Mouse (Mus musculus) forebrain, embryonic 14.5 days (tissue): ENCODE data around the gene Nat8f5. TPM values are rescaled to one million over a fixed set of nuclear protein-coding genes. Genes with fewer than 3 reads are reported as not detected.
"Not testable (repeated sequence)": the region's sequence is repeated elsewhere in the genome, so short reads cannot be mapped to it uniquely, and the experiment has no call there.

Source experiments
- ATAC-seq: fragments of 200-750 bp; cut with Nextera tagmentation; 2 replicates; pipeline ENCODE4 v1.8.0; 2017; ENCODE audit warnings: mild to moderate bottlenecking, moderate library complexity
- DNase-seq: peaks from one replicate; pipeline ENCODE4 v3.0.0-alpha.2; 2015; ENCODE audit warnings: low spot score
- H3K27ac ChIP-seq: fragments of 300-500 bp; sonication (generic); 2 replicates; pipeline ENCODE4 v1.5.1; 2014; ENCODE audit warnings: low read depth, mild to moderate bottlenecking, control low read depth, low read length, moderate library complexity
- H3K27me3 ChIP-seq: fragments of 300-500 bp; sonication (generic); replicated peaks from 2 replicates; pipeline ENCODE4 v1.6.1; 2014; ENCODE audit warnings: low read length, control low read depth, mixed read lengths; ENCODE audit not compliant: control insufficient read depth, insufficient read depth
- H3K36me3 ChIP-seq: fragments of 300-500 bp; sonication (generic); 2 replicates; pipeline ENCODE4 v1.6.1; 2014; ENCODE audit warnings: low read length, control low read depth; ENCODE audit not compliant: control insufficient read depth, insufficient read depth
- H3K4me1 ChIP-seq: fragments of 300-500 bp; sonication (generic); 2 replicates; pipeline ENCODE4 v1.6.1; 2014; ENCODE audit warnings: antibody characterized with exemption, low read length, control low read depth; ENCODE audit not compliant: control insufficient read depth, insufficient read depth
- H3K4me2 ChIP-seq: fragments of 300-500 bp; sonication (generic); 2 replicates; pipeline ENCODE4 v1.6.1; 2014; ENCODE audit warnings: mild to moderate bottlenecking, control low read depth, low read length
- H3K4me3 ChIP-seq: fragments of 300-500 bp; sonication (generic); 2 replicates; pipeline ENCODE4 v1.5.1; 2014; ENCODE audit warnings: low read depth, low read length, control low read depth
- H3K9ac ChIP-seq: fragments of 300-500 bp; sonication (generic); 2 replicates; pipeline ENCODE4 v1.6.1; 2014; ENCODE audit warnings: mild to moderate bottlenecking, low read length, control low read depth, moderate library complexity
- H3K9me3 ChIP-seq: fragments of 300-500 bp; sonication (generic); replicated peaks from 2 replicates; pipeline ENCODE4 v1.6.1; 2016; ENCODE audit warnings: low read length, control low read depth, mixed read lengths; ENCODE audit not compliant: control insufficient read depth
- WGBS: fragments of 180-500 bp; shearing (Covaris S2); extraction: QIAGEN DNeasy Blood & Tissue Kit; methylation state at CpG from one replicate; pipeline ENCODE4 v1.1.7; 2014; 5-methylcytosine and 5-hydroxymethylcytosine counted together
- polyA plus RNA-seq: library from polyadenylated mRNA; unstranded; fragments of >200 nt; fragmentation: Nextera tagmentation; extraction: Ambion mirVana; gene quantifications from 2 replicates; pipeline ENCODE4 v1.2.1, GENCODE M21; 2014

Gene Nat8f5
- polyA plus RNA-seq, 1 experiment from 2014 or later, result not detected

GRCm38 (mm10) chr6:85825886-85826285, 5.1 kb upstream of the Nat8f5 start:
- ATAC-seq, result no peak
- 93% methylated on average over 2 of the region's 2 CpGs for WGBS
- DNase-seq, result no peak
- Histone ChIP-seq H3K36me3 (no peaks in the 10 kb centered on the region), H3K4me1 (no peaks in the 10 kb centered on the region), H3K9ac (no peak overlapping the region), H3K9me3 (no peaks in the 10 kb centered on the region), H3K27ac (no peak overlapping the region), H3K27me3 (no peaks in the 10 kb centered on the region), H3K4me2 (no peak overlapping the region), H3K4me3 (no peak overlapping the region)

GRCm38 (mm10) chr6:85823382-85824090, 2.8 kb upstream of the Nat8f5 start:
- no peaks in the 10 kb centered on the region for H3K27me3 ChIP-seq
- H3K36me3 ChIP-seq, result no peaks in the 10 kb centered on the region
- WGBS, result 71% methylated on average over 1 of the region's 1 CpGs
- no peak overlapping the region for H3K9ac ChIP-seq
- H3K27ac ChIP-seq, result no peak overlapping the region
- no peak overlapping the region for H3K4me3 ChIP-seq
- no peaks in the 10 kb centered on the region for H3K4me1 ChIP-seq
- no peaks in the 10 kb centered on the region for H3K9me3 ChIP-seq
- no peak for ATAC-seq
- no peak overlapping the region for H3K4me2 ChIP-seq
- no peak for DNase-seq

- DNase-seq (no peak), ATAC-seq (no peak)
- no peak overlapping the region for H3K4me2 ChIP-seq
- H3K4me1 ChIP-seq, result no peaks in the 10 kb centered on the region
- no peak overlapping the region for H3K9ac ChIP-seq
- H3K36me3 ChIP-seq, result no peaks in the 10 kb centered on the region
- no peak overlapping the region for H3K27ac ChIP-seq
- H3K4me3 ChIP-seq, result no peak overlapping the region
- no peaks in the 10 kb centered on the region for H3K27me3 ChIP-seq
- H3K9me3 ChIP-seq, result no peaks in the 10 kb centered on the region
- 89% methylated on average over 4 of the region's 4 CpGs for WGBS
These were observed 1.5 kb upstream of the Nat8f5 start for GRCm38 (mm10) chr6:85822286-85822685.

- ATAC-seq, result no peak
- H3K4me1 ChIP-seq, result no peaks in the 10 kb centered on the region
- H3K27me3 ChIP-seq, result no peaks in the 10 kb centered on the region
- no peak overlapping the region for H3K4me2 ChIP-seq
- no peaks in the 10 kb centered on the region for H3K36me3 ChIP-seq
- H3K27ac ChIP-seq, result no peak overlapping the region
- 11% methylated on average over 1 of the region's 1 CpGs for WGBS
- H3K9me3 ChIP-seq, result no peaks in the 10 kb centered on the region
- H3K9ac ChIP-seq, result no peak overlapping the region
- no peak for DNase-seq
- H3K4me3 ChIP-seq, result no peak overlapping the region
These were observed 2.4 kb downstream of the Nat8f5 start for GRCm38 (mm10) chr6:85818338-85818737.

GRCm38 (mm10) chr6:85813339-85813738, 7.4 kb downstream of the Nat8f5 start:
- WGBS, result 92% methylated on average over 2 of the region's 2 CpGs
- DNase-seq (no peak), ATAC-seq (no peak)

GRCm38 (mm10) chr6:85810942-85811537, 9.7 kb downstream of the Nat8f5 start:
- not testable (repeated sequence) for H3K4me1 ChIP-seq, H3K9ac ChIP-seq, H3K27me3 ChIP-seq, ATAC-seq, H3K4me3 ChIP-seq, DNase-seq, H3K27ac ChIP-seq, H3K9me3 ChIP-seq, H3K36me3 ChIP-seq, H3K4me2 ChIP-seq
- WGBS, result 73% methylated on average over 3 of the region's 3 CpGs

More at GRCm38 (mm10) chr6:85813339-85813738, 7.4 kb downstream of the Nat8f5 start:
- H3K4me2 ChIP-seq, result no peak overlapping the region
- no peaks in the 10 kb centered on the region for H3K36me3 ChIP-seq
- no peak overlapping the region for H3K27ac ChIP-seq
- no peaks in the 10 kb centered on the region for H3K4me1 ChIP-seq
- H3K9ac ChIP-seq, result no peak overlapping the region
- H3K4me3 ChIP-seq, result no peak overlapping the region
- no peaks in the 10 kb centered on the region for H3K27me3 ChIP-seq
- H3K9me3 ChIP-seq, result no peaks in the 10 kb centered on the region

GRCm38 (mm10) chr6:85810514-85810913, 10.3 kb downstream of the Nat8f5 start:
- WGBS, result 100% methylated on average over 1 of the region's 3 CpGs

GRCm38 (mm10) chr6:85809784-85810183, 11.0 kb downstream of the Nat8f5 start:
- H3K4me2 ChIP-seq, H3K36me3 ChIP-seq, H3K4me3 ChIP-seq, H3K27ac ChIP-seq, H3K4me1 ChIP-seq, H3K9ac ChIP-seq, DNase-seq, ATAC-seq, H3K9me3 ChIP-seq, H3K27me3 ChIP-seq: not testable (repeated sequence)
- 60% methylated on average over 2 of the region's 3 CpGs for WGBS

More at GRCm38 (mm10) chr6:85810514-85810913, 10.3 kb downstream of the Nat8f5 start:
- not testable (repeated sequence) for H3K27ac ChIP-seq, H3K36me3 ChIP-seq, H3K9ac ChIP-seq, H3K4me2 ChIP-seq, H3K9me3 ChIP-seq, H3K27me3 ChIP-seq, H3K4me3 ChIP-seq, H3K4me1 ChIP-seq, DNase-seq, ATAC-seq

- not testable (repeated sequence) for H3K4me3 ChIP-seq
- WGBS, result 76% methylated on average over 5 of the region's 5 CpGs
These were observed 17.6 kb downstream of the Nat8f5 start for GRCm38 (mm10) chr6:85803180-85803579.

More at GRCm38 (mm10) chr6:85803180-85803579, 17.6 kb downstream of the Nat8f5 start:
- not testable (repeated sequence) for H3K4me1 ChIP-seq, H3K27me3 ChIP-seq, H3K27ac ChIP-seq, DNase-seq, ATAC-seq, H3K9ac ChIP-seq, H3K4me2 ChIP-seq, H3K9me3 ChIP-seq, H3K36me3 ChIP-seq
